Mouse (Mus musculus) G1E (cell line): ENCODE data around the gene A930017K11Rik.

Experiments used
- CTCF ChIP-seq: IDR thresholded peaks from 2 replicates; pipeline ENCODE4 v1.5.1; 2012; ENCODE audit warnings: low read depth, low read length, inconsistent platforms, mixed read lengths
- GATA1 ChIP-seq: IDR thresholded peaks from 2 replicates; pipeline ENCODE4 v1.6.1; 2012; ENCODE audit warnings: borderline replicate concordance, low read length, inconsistent platforms, mixed read lengths
- TAL1 ChIP-seq: conservative IDR thresholded peaks from 2 replicates; pipeline ENCODE4 v1.6.1; 2012; ENCODE audit warnings: low read depth, low read length, inconsistent platforms, mixed read lengths

DNA sequence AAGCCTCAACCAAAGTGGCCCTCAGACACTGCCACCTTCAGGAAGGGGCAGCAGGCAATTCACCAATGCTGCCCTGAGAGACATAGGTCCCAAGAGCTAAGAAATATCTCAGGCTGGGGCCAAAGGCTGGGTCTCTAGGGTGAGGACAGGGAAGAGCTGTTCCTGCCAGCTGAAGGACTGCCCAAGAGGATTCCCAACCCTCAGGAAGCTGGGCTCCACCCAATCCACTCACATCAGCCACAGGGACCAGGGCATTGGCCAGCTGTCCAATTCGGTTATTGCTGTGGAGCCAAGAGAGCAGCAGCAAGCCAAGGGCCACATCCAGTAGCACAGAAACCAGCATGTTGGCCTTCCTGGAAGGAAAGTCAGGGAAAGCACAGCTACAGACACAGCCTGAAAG, 17.8 kb downstream of the A930017K11Rik start:
- TF ChIP-seq CTCF (no peak), TAL1 (no peak), GATA1 (no peak)
